Mouse (Mus musculus) myocyte (in vitro differentiated cells): ENCODE results near the gene Nfasc.

Experiments used
- CEBPB ChIP-seq: IDR thresholded peaks from 2 replicates; pipeline ENCODE4 v1.6.1; 2011; ENCODE audit warnings: mild to moderate bottlenecking, moderate library complexity; ENCODE audit not compliant: poor library complexity, insufficient read depth, severe bottlenecking
- E2F4 ChIP-seq: IDR thresholded peaks from one replicate; pipeline ENCODE4 v1.6.1; 2011; ENCODE audit warnings: mild to moderate bottlenecking, control low read depth, moderate library complexity; ENCODE audit not compliant: insufficient read depth
- MYOD1 ChIP-seq, 3 experiments: IDR thresholded peaks; one replicate each; pipeline ENCODE4 v1.6.1; 2011; ENCODE audit warnings: control low read depth in 2 of 3, low read depth in 2 of 3, mild to moderate bottlenecking in 2 of 3, moderate library complexity in 1 of 3; ENCODE audit not compliant: insufficient read length in 2 of 3, control insufficient read depth in 1 of 3
- MYOG ChIP-seq, 3 experiments: IDR thresholded peaks; one replicate each; pipeline ENCODE4 v1.6.1; 2011; ENCODE audit warnings: control low read depth in 2 of 3, low read depth in 2 of 3, mild to moderate bottlenecking in 2 of 3; ENCODE audit not compliant: insufficient read length in 2 of 3, control insufficient read depth in 1 of 3, insufficient read depth in 1 of 3
- POLR2A ChIP-seq: IDR thresholded peaks from one replicate; pipeline ENCODE4 v1.6.1; 2011; ENCODE audit warnings: low read depth, mild to moderate bottlenecking, control low read depth, moderate library complexity; ENCODE audit not compliant: insufficient read length
- POLR2AphosphoS2 ChIP-seq: IDR thresholded peaks from one replicate; pipeline ENCODE4 v1.6.1; 2011; ENCODE audit warnings: low read depth, control low read depth; ENCODE audit not compliant: insufficient read length
- SRF ChIP-seq: IDR thresholded peaks from one replicate; pipeline ENCODE4 v1.6.1; 2011; ENCODE audit warnings: low read depth; ENCODE audit not compliant: control insufficient read depth, insufficient read length
- TCF3 ChIP-seq: IDR thresholded peaks from one replicate; pipeline ENCODE4 v1.6.1; 2011; ENCODE audit warnings: low read depth, control low read depth; ENCODE audit not compliant: insufficient read length
- USF1 ChIP-seq: IDR thresholded peaks from one replicate; pipeline ENCODE4 v1.6.1; 2011; ENCODE audit warnings: low read depth, mild to moderate bottlenecking, control low read depth, moderate library complexity

DNA sequence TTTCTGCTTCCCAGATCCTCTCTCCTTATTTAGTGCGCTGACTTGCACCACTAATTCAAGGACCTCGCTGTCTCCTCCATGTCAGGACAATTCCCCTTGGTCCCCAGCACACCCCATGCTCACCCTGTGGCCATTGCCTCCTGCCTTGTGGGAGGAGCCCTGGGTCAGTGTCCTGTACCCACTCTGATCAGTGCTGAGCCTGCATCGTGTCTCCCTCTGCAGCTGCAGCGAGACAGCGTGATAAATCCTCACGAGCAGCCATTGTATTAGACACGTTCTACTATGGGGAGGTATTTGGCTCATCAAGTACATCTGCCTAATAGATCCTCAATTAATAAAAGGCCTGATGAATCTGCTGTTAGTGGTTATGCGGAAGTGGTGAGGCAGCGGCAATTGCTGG, 86.8 kb downstream of the Nfasc start:
- no peak for TF ChIP-seq POLR2A
- no peak for TF ChIP-seq USF1
- TF ChIP-seq TCF3 = no peak
- TF ChIP-seq MYOD1 (IDR thresholded peaks at IDR 0.05; ENCODE audit: control insufficient read depth in 1 of 3, insufficient read length in 2 of 3, low read depth in 2 of 3) = no peak
- TF ChIP-seq MYOG (IDR thresholded peaks at IDR 0.05; ENCODE audit: control insufficient read depth in 1 of 3, insufficient read depth in 1 of 3, insufficient read length in 2 of 3, low read depth in 2 of 3) = no peak
- TF ChIP-seq CEBPB = no peak
- TF ChIP-seq SRF = no peak
- no peak for TF ChIP-seq E2F4
- TF ChIP-seq POLR2AphosphoS2 = no peak
